Mouse (Mus musculus) heart, adult 2 months (tissue): ENCODE data around the gene Srm. TPM values are rescaled to one million over a fixed set of nuclear protein-coding genes. Genes with fewer than 3 reads are reported as not detected.

Experiments used
- DNase-seq, 2 experiments: peaks; one replicate each; pipeline ENCODE4 v3.0.0; 2021
- H3K27ac ChIP-seq: fragments of 200-600 bp; 2 replicates; pipeline ENCODE4 v1.8.1; 2022
- H3K27me3 ChIP-seq: fragments of 200-500 bp; 2 replicates; pipeline ENCODE4 v1.6.1; 2012; ENCODE audit warnings: mild to moderate bottlenecking, low read length, inconsistent platforms, mixed read lengths; ENCODE audit not compliant: control insufficient read depth, insufficient read depth
- H3K36me3 ChIP-seq: fragments of 200-500 bp; 2 replicates; pipeline ENCODE4 v1.6.1; 2012; ENCODE audit warnings: low read length, inconsistent platforms; ENCODE audit not compliant: control insufficient read depth, insufficient read depth
- H3K4me1 ChIP-seq: fragments of 200-500 bp; 2 replicates; pipeline ENCODE4 v1.6.1; 2011; ENCODE audit warnings: low read length; ENCODE audit not compliant: control insufficient read depth, insufficient read depth
- H3K4me3 ChIP-seq: fragments of 200-600 bp; 2 replicates; pipeline ENCODE4 v1.8.1; 2022
- H3K79me2 ChIP-seq: fragments of 200-500 bp; replicated peaks from 2 replicates; pipeline ENCODE4 v1.6.1; 2012; ENCODE audit warnings: mild to moderate bottlenecking, inconsistent platforms, low read length, moderate library complexity, mixed read lengths; ENCODE audit not compliant: control insufficient read depth, insufficient read depth
- H3K9ac ChIP-seq: fragments of 200-500 bp; 2 replicates; pipeline ENCODE4 v1.6.1; 2012; ENCODE audit warnings: low read depth, mild to moderate bottlenecking, control low read depth, inconsistent platforms, low read length, mixed read lengths
- CTCF ChIP-seq: fragments of 200-600 bp; IDR thresholded peaks from 2 replicates; pipeline ENCODE4 v1.8.1; 2022; ENCODE audit warnings: antibody characterized with exemption, mild to moderate bottlenecking, moderate library complexity
- EP300 ChIP-seq: fragments of 200-500 bp; IDR thresholded peaks from 2 replicates; pipeline ENCODE4 v1.6.1; 2011; ENCODE audit warnings: low read depth, low read length, control low read depth; ENCODE audit not compliant: insufficient read depth
- POLR2A ChIP-seq: fragments of 200-500 bp; IDR thresholded peaks from 2 replicates; pipeline ENCODE4 v1.6.1; 2011; ENCODE audit warnings: mild to moderate bottlenecking, low read depth, low read length, control low read depth; ENCODE audit not compliant: insufficient read depth
- WGBS: fragments of 180-500 bp; shearing (Covaris S2); methylation state at CpG from one replicate; pipeline ENCODE4 v1.1.7; 2018; 5-methylcytosine and 5-hydroxymethylcytosine counted together
- intact Hi-C: fragments of 180-260 bp; cut with DNase I; formaldehyde crosslinking; loops from one replicate; pipeline ENCODE4 v1.15.1; 2025
- polyA plus RNA-seq: library from polyadenylated mRNA; depleted of rRNA; stranded (reverse); fragments of >200 nt; gene quantifications from 2 replicates; pipeline ENCODE4 v1.2.3, GENCODE M21; 2012; rRNA removed
- total RNA-seq, 2 experiments: library from RNA; stranded (reverse); gene quantifications; 2 replicates each; pipeline ENCODE4 v1.2.3; 2021

The Srm gene
- total and polyA plus RNA-seq, 3 experiments = 14.8 to 21.9 (median 16.8) TPM

DNA sequence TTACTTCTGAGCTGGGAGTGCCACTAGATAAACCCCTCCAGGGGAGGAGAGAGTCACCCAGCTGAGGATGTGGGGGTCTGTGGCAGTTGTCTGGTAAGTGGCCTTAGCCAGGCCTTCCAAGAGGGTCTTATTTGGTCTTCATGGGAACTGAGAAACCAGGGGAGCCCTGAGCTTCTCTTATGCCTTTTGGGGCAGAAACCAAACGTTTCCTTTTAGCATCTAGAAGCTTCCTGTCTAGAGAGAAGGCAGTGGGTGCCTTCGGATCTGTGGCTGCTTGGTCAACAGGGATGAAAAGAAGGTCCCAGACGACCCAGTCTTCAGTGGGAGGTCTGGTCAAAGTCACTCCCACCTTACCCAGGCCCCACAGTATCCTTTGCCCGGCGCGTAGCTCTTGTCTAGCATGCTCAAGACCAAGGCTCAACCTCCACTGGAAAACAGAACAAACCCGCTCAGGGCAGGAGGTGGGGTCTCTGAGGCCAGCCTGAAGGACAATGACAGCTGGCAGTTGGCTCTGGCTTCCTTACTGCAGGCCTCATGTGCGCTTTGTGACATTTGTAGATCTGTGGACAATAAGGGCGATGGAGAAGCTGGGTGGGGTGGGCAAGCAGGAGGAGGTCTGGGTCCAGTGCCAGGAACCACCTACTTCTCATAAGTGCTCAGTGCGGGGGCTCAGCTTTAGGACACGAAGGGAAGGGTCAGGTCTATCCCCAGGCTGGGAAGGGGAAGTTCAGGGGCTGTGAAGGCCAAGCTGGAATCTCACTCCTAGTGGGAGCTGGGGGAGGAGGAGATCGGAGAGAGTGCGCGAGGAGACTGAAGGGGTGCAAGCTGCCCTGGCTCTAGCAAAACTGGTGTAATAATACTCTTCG, 52.2 kb downstream of the Srm start, which contains the start of gene Gm572:
Gene Gm572, plus strand, starts transcription at position 27 of the 866 bp plus-strand sequence.
- no peak within 1 kb of the TSS for H3K27ac ChIP-seq
- no peak within 1 kb of the TSS for H3K4me3 ChIP-seq
- 52% methylated on average over 15 of the region's 15 CpGs for WGBS
- intact Hi-C loops = no loop called here
- DNase-seq = no peak
- no peaks in the 10 kb centered on the region for H3K27me3 ChIP-seq
- H3K9ac ChIP-seq = peak within 1 kb of the TSS; percentile 20; the same call in 1 of the 2 replicates
- no peaks in the 10 kb centered on the region; the same call in 1 of the 2 replicates for H3K4me1 ChIP-seq
- H3K79me2 ChIP-seq = no peaks in the 10 kb centered on the region
- TF ChIP-seq EP300 = no peak
- no peak for TF ChIP-seq CTCF
- no peak for TF ChIP-seq POLR2A
- no peaks in the 10 kb centered on the region for H3K36me3 ChIP-seq

DNA sequence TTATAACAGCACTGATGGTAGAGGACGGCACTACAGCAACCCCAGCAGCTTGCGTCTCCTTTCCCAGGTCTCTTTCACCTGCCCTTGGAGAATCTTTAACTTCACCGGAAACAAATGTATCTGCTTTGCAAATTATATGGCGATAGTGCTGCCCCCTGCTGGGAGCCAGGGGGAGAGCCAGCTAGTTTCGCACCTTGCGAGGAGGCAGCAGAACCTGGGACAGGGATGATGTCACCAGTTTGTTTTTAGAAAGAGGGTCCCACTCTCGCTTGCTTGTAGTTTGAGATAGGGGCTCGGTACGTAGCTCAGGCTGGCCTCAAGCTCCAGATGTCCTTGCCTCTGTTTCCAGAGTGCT, 52.8 kb downstream of the Srm start:
- peak; percentile 55 to 71 for DNase-seq
- H3K27me3 ChIP-seq = no peaks in the 10 kb centered on the region
- no peak overlapping the region for H3K4me3 ChIP-seq
- no peaks in the 10 kb centered on the region for H3K36me3 ChIP-seq
- no peaks in the 10 kb centered on the region; the same call in 1 of the 2 replicates for H3K4me1 ChIP-seq
- WGBS = 4% methylated on average over 9 of the region's 9 CpGs
- intact Hi-C loops = no loop called here
- no peak for TF ChIP-seq POLR2A
- peak; percentile 97 for TF ChIP-seq CTCF
- H3K79me2 ChIP-seq = no peaks in the 10 kb centered on the region
- H3K27ac ChIP-seq = no peak overlapping the region
- H3K9ac ChIP-seq = 0 out of 2 replicates have a peak overlapping the region, but pooled peaks have one; percentile 20

Other genes with a start within 250 kb of the Srm start
- gene Ubiad1, start 146.7 kb upstream of the Srm start, total RNA-seq = 10 to 100 TPM; 17.8 to 20.9 TPM
- 25.1 and 25.5 TPM in 2 replicates for gene Ubiad1, start 146.7 kb upstream of the Srm start, polyA plus RNA-seq
- gene Mtor, start 142.9 kb upstream of the Srm start, total RNA-seq = 10 to 100 TPM; 40.9 to 49.7 TPM
- 18.6 and 25.7 TPM in 2 replicates for gene Mtor, start 142.9 kb upstream of the Srm start, polyA plus RNA-seq
- 1 to 10 TPM; 2.5 TPM for gene Angptl7, start 91.0 kb upstream of the Srm start, total RNA-seq
- 3.7 and 4.4 TPM in 2 replicates for gene Angptl7, start 91.0 kb upstream of the Srm start, polyA plus RNA-seq
- gene Exosc10, start 33.1 kb upstream of the Srm start, total RNA-seq = 10 to 100 TPM; 38.7 to 39.6 TPM
- gene Exosc10, start 33.1 kb upstream of the Srm start, polyA plus RNA-seq = 21.9 and 27.2 TPM in 2 replicates
- under 1 TPM; 0.29 to 0.52 TPM for gene Masp2, start 11.1 kb downstream of the Srm start, total RNA-seq
- gene Masp2, start 11.1 kb downstream of the Srm start, polyA plus RNA-seq = 0.47 and 2.3 TPM in 2 replicates
- 100 to 1,000 TPM; 116 to 119 TPM for gene Tardbp, start 35.5 kb downstream of the Srm start, total RNA-seq
- gene Tardbp, start 35.5 kb downstream of the Srm start, polyA plus RNA-seq = 70.5 and 156 TPM in 2 replicates
- gene Gm572, start 51.8 kb downstream of the Srm start, total RNA-seq = 1 to 10 TPM; 4.5 to 5.0 TPM
- 1.9 and 4.1 TPM in 2 replicates for gene Gm572, start 51.8 kb downstream of the Srm start, polyA plus RNA-seq
- 10 to 100 TPM; 42.5 to 47.0 TPM for gene Casz1, start 212.9 kb downstream of the Srm start, total RNA-seq
- 21.2 and 22.4 TPM in 2 replicates for gene Casz1, start 212.9 kb downstream of the Srm start, polyA plus RNA-seq